Mouse (Mus musculus): ENCODE measurements at regions not wholly inside any gene's neighbourhood (a gene's known extent, or its start where the extent isn't known, plus 50 kb on each side); places are given as distances from the start of the nearest gene placed in this dataset.

- no peak for TF ChIP-seq CTCF (IDR thresholded peaks at IDR 0.05; ENCODE audit: extremely low read depth, insufficient read length, insufficient replicate concordance, low read depth, low read length)
- TF ChIP-seq POLR2A (IDR thresholded peaks at IDR 0.05; ENCODE audit: low read depth, low read length): no peak
Observed at GRCm38 (mm10) chr5:106066706-106067105, 190.3 kb downstream of the Zfp326 start.

Data from small intestine, adult 2 months (tissue).